Mouse (Mus musculus) heart, adult 11 months (tissue): ENCODE results near the gene Grhl3.
A peak's percentile ranks its signal among the peaks of the same experiment; 100 is the strongest.
"Not testable (repeated sequence)": the region's sequence is repeated elsewhere in the genome, so short reads cannot be mapped to it uniquely, and the experiment has no call there.

Experiments used
- DNase-seq: peaks from one replicate; pipeline ENCODE4 v3.0.0; 2022

Grhl3 gene

GRCm38 (mm10) chr4:135573251-135573808 lies at the start of gene Grhl3:
TSS of gene Grhl3 (minus strand) at chr4:135573630.
- DNase-seq: peak; percentile 94

- no peak for DNase-seq
These were observed 48.9 kb upstream of the Grhl3 start for GRCm38 (mm10) chr4:135622290-135622689.

GRCm38 (mm10) chr4:135620461-135620860 lies 47.0 kb upstream of the Grhl3 start:
- no peak for DNase-seq

GRCm38 (mm10) chr4:135617783-135618470 lies 44.5 kb upstream of the Grhl3 start:
- no peak for DNase-seq

GRCm38 (mm10) chr4:135617038-135617437 lies 43.6 kb upstream of the Grhl3 start:
- DNase-seq: no peak

- DNase-seq: not testable (repeated sequence)
These were observed 41.9 kb upstream of the Grhl3 start for GRCm38 (mm10) chr4:135615307-135615706.

- no peak for DNase-seq
These were observed 36.6 kb upstream of the Grhl3 start for GRCm38 (mm10) chr4:135609986-135610385.

GRCm38 (mm10) chr4:135607979-135608885 lies 34.8 kb upstream of the Grhl3 start:
- no peak for DNase-seq

GRCm38 (mm10) chr4:135606271-135606670 lies 32.8 kb upstream of the Grhl3 start:
- no peak for DNase-seq

- DNase-seq: no peak
These were observed 28.1 kb upstream of the Grhl3 start for GRCm38 (mm10) chr4:135601530-135601929.

GRCm38 (mm10) chr4:135599497-135600182 lies 26.2 kb upstream of the Grhl3 start:
- no peak for DNase-seq

- no peak for DNase-seq
These were observed 25.6 kb upstream of the Grhl3 start for GRCm38 (mm10) chr4:135598998-135599397.

GRCm38 (mm10) chr4:135597571-135597970 lies 24.1 kb upstream of the Grhl3 start:
- DNase-seq: no peak

- DNase-seq: peak; percentile 93
These were observed 22.5 kb upstream of the Grhl3 start for GRCm38 (mm10) chr4:135595943-135596342.

- DNase-seq: no peak
These were observed 18.3 kb upstream of the Grhl3 start for GRCm38 (mm10) chr4:135591610-135592304.

- no peak for DNase-seq
These were observed 17.7 kb upstream of the Grhl3 start for GRCm38 (mm10) chr4:135591086-135591485.

GRCm38 (mm10) chr4:135584838-135585237 lies 11.4 kb upstream of the Grhl3 start:
- DNase-seq: no peak

GRCm38 (mm10) chr4:135581222-135581910 lies 7.9 kb upstream of the Grhl3 start:
- DNase-seq: no peak

GRCm38 (mm10) chr4:135579695-135580094 lies 6.3 kb upstream of the Grhl3 start:
- DNase-seq: no peak

- DNase-seq: no peak
These were observed 5.1 kb upstream of the Grhl3 start for GRCm38 (mm10) chr4:135578490-135578889.

- no peak for DNase-seq
These were observed 2.1 kb upstream of the Grhl3 start for GRCm38 (mm10) chr4:135575365-135576140.
